Mouse (Mus musculus) kidney, postnatal 4 days (tissue): ENCODE measurements around the gene Ubash3b.

Source experiments
- DNase-seq, 2 experiments: peaks; one replicate each; pipeline ENCODE4 v3.0.0; 2021; ENCODE audit warnings: mixed read lengths in 2 of 2

Ubash3b gene

DNA sequence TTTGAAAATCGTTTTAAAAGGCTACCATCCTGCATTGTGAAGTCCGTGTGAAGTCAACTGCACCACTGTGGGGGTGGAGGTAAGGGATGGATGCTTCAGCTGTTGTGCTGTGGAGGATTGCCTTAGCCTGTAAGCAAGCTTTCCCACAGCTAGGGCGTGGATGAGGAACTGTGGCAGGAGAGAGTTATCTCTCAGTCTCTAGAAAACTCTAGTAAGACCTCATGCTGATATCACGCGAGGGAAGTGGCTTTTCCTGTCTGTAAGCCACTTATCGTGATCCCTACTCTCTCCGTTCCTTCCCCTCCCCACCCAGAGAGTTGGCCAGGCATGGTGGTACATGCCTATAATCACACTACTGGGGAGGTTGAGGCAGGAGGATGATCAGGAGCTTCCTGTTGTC lies 112.2 kb downstream of the Ubash3b start:
- DNase-seq = no peak

- DNase-seq = no peak
Observed at GRCm38 (mm10) chr9:41048820-41049219, 112.7 kb downstream of the Ubash3b start.

DNA sequence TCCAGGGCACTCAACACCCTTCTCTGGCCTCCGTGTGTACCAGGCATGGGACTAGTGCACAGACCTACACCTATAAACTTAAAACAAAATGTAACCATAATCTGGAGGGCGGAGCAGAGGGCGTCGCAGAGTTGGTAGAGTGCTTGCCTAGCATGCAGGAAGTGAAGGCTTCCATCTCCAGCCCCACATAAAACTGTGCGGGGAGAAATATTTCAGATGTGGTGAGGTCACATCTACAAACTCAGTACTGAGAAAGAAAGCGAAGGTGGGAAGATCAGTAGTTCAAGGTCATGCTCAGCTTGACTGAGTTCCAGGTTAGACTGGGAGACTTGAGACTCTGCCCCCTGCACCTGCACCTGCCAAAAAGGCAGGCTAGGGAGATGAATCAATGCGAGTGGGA lies 113.3 kb downstream of the Ubash3b start:
- DNase-seq = no peak

GRCm38 (mm10) chr9:41047654-41048053 lies 113.8 kb downstream of the Ubash3b start:
- DNase-seq = no peak

DNA sequence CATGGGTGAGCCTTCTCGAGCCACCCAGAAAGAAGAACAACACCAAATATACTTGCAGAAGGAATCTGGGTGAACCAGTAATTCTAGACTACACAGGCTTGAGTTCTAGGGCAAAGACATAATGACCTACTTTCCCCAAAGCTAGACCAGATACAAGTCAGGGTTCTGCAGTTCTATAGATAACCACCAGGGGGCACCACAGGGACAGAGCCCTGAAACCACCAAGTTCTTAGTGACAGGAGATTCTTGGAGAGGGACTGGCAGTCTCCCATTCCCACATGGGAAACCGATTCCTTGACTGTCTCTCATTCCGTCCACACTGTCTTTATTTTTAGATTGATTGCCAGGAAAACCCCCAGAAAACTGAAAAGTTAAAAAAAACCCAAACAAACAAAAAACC lies 116.9 kb downstream of the Ubash3b start:
- DNase-seq = peak; percentile 87 to 89

- no peak for DNase-seq
Observed at GRCm38 (mm10) chr9:41043641-41044040, 117.9 kb downstream of the Ubash3b start.

DNA sequence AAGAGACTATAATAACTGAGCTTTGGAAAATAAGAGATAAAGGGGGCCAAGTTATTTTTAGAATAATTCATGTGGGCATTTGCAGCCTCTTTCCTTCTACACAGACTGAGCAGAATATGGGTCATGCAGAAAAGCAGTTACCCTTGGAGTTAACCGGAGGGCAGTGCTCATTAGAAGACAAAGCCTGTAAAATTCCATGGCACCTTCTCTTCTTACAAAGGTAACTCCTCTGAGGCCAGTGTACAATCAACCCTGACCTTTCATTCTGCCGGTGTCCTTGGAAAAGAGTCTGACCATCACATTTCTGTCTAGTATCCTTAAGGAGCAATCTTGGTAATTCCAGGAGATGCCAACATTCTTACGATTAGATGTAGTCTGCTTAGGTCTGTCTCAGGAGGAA lies 120.1 kb downstream of the Ubash3b start:
- DNase-seq = no peak

GRCm38 (mm10) chr9:41038150-41038664 lies 123.3 kb downstream of the Ubash3b start:
- no peak for DNase-seq

DNA sequence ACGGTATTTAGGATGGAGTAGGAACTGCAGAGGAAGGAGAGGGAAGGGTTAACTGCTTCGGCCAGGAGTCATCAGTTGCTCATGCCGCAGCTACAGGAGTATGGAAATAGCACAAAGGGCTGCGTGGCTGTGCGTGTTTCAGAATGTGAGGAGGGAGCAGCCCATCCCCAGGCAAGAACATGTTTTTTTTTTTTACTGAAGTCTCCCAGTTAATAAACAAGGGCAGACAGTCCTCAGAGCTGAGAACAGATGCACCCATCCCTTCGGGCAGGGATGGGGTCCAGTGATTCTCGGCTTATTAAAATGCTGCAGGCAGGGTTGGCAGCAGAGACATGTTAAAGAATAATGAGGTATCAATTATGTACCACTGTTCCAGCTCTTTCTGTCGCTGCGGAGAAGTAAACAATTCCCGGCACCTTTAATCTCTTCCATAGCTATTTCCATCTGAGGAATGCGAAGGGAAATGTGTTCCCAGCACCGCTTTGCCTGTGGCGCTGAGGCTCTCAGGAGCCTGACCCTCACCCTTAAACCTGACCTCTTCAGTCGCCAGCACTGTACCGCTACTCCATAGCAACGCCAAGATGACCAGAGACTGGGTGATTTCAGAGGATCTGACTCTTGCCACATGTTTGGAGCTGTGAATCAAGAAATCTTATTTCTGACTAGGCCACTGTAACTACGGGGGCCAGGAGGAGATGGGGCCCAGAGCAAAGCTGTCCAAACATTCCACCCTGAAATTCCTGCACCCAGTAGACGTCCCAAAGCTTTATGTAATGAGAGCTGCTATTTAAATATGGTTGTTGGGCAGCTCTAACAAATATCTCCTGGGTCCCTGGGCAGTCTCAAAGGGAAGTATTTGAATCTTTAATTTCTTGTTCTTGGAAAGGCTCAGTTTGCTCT lies 129.7 kb downstream of the Ubash3b start:
- DNase-seq = no peak

- no peak for DNase-seq
Observed at GRCm38 (mm10) chr9:41029827-41030226, 131.7 kb downstream of the Ubash3b start.

DNA sequence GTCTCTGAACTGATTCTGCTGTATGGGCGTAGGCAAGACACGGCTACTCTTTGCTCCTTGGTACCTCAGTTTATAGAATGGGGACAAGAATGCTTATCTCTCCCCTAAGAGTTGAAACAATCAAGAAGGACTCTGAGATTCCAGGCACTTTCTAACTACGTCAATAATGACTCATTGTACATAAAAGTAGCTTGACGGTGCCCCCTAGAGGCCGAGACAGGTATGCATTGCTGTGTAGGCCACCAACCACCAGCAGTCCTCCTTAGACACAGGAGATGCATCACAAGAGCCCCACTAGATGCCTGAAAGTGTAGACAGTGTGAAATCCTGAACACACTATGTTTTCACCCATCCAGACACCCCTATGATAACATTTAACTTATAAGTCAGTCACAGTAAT lies 133.0 kb downstream of the Ubash3b start:
- peak; percentile 77 to 83 for DNase-seq

DNA sequence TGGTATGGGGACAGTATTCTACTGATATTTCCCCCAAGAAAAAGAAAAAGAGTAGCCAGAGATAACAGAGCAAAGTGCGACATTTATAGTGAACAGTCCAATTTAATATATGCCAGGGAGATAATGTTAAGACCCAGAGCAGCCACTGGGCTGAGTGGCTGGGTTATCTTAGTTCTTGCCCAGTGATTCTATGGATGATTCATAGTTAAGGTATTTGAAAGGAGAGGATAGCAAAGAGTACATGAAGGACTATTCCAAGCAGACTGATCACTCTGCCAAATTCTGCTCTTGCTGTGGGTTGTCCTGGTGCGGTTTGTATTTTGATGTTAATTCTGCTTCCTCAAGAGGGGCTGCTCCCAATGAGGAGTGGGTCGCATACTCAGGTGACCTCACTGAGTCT lies 139.8 kb downstream of the Ubash3b start:
- no peak for DNase-seq

- no peak for DNase-seq
Observed at GRCm38 (mm10) chr9:41020486-41020885, 141.0 kb downstream of the Ubash3b start.

DNA sequence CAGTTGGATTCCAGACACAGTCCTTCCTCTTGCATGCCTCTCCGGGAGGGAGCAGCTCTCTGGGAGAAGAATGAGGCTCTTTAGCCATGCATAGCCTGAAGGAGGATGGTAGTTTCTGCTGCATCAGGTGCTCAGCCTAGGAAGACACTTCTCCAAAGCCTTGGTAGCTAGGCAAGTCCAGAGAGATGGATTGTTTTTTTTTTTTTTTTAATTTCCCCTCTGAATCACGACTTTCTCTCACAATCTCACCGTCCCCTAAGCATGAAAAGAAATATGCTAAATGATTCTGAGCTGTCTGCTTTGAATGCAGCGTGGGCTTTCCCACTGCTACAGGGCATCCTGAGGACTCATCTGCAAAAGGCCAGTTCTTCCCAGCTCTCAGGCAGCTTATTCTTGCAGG lies 147.0 kb downstream of the Ubash3b start:
- DNase-seq = no peak

- no peak for DNase-seq
Observed at GRCm38 (mm10) chr9:41012456-41012855, 149.0 kb downstream of the Ubash3b start.

- peak in 1 of 2 experiments; percentile 34 for DNase-seq
Observed at GRCm38 (mm10) chr9:41011512-41012436, 149.7 kb downstream of the Ubash3b start.

GRCm38 (mm10) chr9:41007785-41008184 lies 153.7 kb downstream of the Ubash3b start:
- DNase-seq = no peak

DNA sequence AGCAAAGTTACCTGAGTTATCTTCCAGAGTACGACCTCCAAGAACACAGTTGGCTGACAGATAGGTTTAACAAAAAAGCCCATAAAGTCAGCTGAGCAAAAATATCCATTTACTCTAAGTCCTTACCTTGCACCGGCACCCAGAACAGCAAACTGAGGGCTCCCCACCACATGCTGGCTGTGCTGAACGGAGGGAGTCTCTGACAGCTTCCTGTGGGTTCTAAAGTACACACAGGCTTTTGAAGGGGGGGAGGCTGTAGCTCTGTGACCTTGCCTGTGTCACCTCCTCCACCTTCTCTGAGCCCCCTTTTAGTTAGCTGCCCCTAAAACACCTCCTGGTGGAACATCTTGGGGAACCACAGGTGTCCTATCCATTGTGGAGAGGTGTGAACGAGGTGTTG lies 157.1 kb downstream of the Ubash3b start, which contains the start of gene Crtam:
Crtam (minus strand) TSS at position 214 of the 400 bp plus-strand sequence.
- DNase-seq = no peak

DNA sequence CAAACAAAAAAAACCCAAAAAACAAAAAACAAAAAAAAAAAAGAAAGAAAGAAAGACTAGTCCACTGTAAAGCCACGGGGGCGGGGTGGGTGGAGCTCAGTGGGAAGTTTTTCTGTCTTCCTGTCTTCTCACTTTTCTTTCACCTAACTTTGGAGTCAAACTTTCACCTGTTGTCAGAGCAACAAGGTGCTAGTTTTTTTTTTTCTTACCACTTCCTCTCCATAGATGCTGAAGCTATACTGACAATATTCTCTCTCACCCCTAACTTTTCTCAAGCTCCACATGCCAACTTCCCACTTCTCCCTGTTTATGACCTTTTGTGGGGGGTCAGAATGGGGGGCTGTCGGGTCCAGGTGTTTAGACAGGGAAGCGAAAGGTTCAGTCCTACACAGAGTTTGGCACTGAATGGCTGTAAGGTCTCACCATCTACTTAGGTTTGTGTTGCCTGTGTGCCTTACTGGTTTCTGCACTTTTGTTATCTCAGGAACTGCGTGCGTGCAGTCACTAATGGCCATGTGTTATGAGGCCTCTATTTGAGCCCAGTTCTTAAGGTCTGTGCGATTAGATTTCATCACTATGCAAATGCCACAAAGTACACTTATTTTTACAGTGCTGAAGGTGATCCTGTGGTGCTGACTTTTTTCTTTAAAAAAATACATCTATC lies 164.2 kb downstream of the Ubash3b start:
- no peak for DNase-seq

- DNase-seq = no peak
Observed at GRCm38 (mm10) chr9:40994075-40994474, 167.4 kb downstream of the Ubash3b start.

- DNase-seq = no peak
Observed at GRCm38 (mm10) chr9:40991511-40991910, 170.0 kb downstream of the Ubash3b start.

DNA sequence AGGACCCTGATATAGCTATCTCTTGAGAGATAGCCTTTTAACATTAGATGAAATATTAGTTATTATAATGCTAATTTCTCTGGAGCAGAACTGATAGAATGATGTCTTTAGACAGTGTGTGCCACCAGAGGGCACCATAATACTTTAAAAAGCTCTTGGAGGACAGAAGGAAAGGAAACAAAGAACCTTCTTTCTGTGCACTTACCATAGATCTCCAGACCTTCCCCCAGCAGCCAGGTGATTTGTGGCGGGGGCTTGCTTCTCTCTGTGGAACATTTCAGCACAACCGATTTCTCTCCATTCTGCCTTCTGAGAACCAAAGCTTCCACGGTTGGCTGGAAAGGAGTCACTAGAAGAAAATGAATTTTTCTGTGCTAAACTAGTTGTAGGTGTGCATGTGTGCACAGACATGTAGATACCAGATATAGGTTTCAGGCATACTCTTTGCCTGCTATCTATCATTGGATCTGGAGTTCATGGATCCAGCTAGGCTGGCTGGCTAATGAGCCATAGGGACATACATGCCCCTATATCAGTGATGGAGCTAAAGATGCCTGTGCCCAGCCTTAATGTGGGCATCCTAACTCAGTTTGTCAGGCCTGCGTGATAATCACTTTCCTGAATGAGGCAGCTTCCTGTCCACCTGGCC lies 171.4 kb downstream of the Ubash3b start:
- DNase-seq = peak; percentile 55 to 65
